Mouse (Mus musculus): Measurements from ENCODE around the gene Appl2. TPM values are rescaled to one million over a fixed set of nuclear protein-coding genes. Genes with fewer than 3 reads are reported as not detected.

Appl2 gene
- polyA plus RNA-seq (2012; fragmentation: generic; extraction: Trizol), result 4.6 TPM
- long read RNA-seq, experiment 1, transcript Appl2-201 (21 exons, 3,020 nt), result major isoform, 9 of 23 reads
- long read RNA-seq, experiment 1, partial matches to known transcripts, result 4 of 23 reads
- long read RNA-seq, experiment 1, other reads (novel, unspliced or antisense), result 10 of 23 reads
- long read RNA-seq, experiment 2, transcript Appl2-201 (21 exons, 3,020 nt), result major isoform, 52 of 69 reads
- long read RNA-seq, experiment 2, partial matches to known transcripts, result 5 of 69 reads
- long read RNA-seq, experiment 2, other reads (novel, unspliced or antisense), result 12 of 69 reads

DNA sequence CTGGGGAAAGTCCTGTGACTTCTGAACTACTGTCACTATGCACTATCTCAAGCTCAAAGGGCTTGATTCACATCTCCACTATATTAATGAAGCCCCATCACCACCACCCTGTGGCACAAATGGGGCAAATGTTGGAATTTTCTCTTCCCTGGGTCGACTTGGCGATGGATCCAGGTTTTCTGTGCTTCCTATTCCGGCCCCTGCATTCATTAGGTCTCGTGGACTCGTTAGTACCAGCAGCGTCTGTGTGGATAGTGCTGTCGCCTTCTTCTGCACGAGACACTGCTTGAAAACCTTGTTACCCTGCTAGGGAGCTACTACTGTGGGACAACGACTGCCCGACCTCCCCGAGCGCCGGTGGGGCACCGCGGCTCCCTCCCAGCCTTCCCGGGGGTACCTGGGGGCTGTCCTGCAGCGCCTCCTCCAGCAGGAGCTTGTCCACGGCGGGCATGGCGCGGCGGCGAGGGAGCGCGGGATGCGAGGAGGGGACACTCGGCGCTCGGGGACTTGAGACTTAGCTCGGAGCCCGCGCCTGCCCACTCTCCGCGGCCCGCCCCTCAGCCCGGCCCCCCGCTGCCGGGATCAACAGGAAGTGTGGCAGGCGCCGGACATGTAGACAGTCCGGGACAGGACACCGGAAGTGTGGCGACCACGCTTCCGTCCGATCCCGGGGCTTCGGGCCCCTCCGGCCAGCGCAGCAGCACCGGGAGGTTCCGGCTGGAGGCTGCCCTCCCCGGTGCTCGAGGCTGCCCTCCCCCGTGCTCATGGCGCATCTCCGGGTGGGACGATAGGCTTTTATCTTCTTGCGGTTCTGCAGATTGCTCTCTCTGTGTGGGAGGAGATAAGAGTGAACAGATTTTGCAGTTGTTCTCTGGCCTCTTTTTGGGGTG, at the start of gene Appl2:
TSS of gene Appl2 (minus strand) at position 608 of the 890 bp plus-strand sequence.
- Histone ChIP-seq H3ac (ENCODE audit: control insufficient read depth, insufficient read length, low read depth) (peak within 1 kb of the TSS; percentile 79), H3K36me3 (ENCODE audit: control insufficient read depth, insufficient read depth) (no peaks in the 10 kb centered on the region), H3K27me3 (ENCODE audit: control insufficient read depth, insufficient read depth, insufficient read length) (no peaks in the 10 kb centered on the region), H3K4me3 (ENCODE audit: insufficient read depth, poor library complexity, severe bottlenecking) (peak within 1 kb of the TSS; percentile 52), H3K79me3 (ENCODE audit: low read depth) (no peaks in the 10 kb centered on the region), H3K79me2 (ENCODE audit: control insufficient read depth, insufficient read depth) (no peaks in the 10 kb centered on the region)
- no peak for TF ChIP-seq CEBPB (IDR thresholded peaks at IDR 0.05; ENCODE audit: low read depth)
- no peak for TF ChIP-seq FOSL1 (IDR thresholded peaks at IDR 0.05; ENCODE audit: insufficient read depth, low read length, poor library complexity, severe bottlenecking)
- TF ChIP-seq USF1 (IDR thresholded peaks at IDR 0.05; ENCODE audit: low read depth), result no peak
- TF ChIP-seq CTCF (IDR thresholded peaks at IDR 0.05; ENCODE audit: control insufficient read depth, insufficient read depth, insufficient read length), result no peak
- no peak for TF ChIP-seq MYOD1 (IDR thresholded peaks at IDR 0.05; ENCODE audit: control insufficient read depth, insufficient read length, low read depth)
- TF ChIP-seq MAX (IDR thresholded peaks at IDR 0.05), result no peak
- no peak for TF ChIP-seq MYOG (IDR thresholded peaks at IDR 0.05; ENCODE audit: control insufficient read depth, extremely low read depth, insufficient read length)

DNA sequence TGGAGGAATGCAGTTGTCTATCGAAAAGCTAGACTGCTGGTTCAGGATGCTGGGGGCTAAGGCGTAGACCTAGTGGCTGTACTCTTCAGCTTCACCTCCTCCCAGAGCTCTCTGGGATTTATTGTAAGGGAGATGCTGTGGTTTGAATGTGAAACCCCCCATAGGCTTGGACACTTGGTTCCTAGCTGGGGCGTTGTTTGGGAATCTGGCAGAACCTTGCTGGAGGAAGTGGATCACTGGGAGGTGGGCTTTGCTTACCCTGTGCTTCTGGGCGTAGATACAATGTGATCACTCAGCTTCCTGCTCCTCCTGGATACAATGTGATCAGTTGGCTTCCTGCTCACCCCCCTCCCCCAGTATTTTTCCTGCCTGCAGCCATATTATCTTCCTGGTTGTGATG, 47.7 kb upstream of the Appl2 start:
- Histone ChIP-seq H3K27me3 (ENCODE audit: control insufficient read depth, insufficient read depth, insufficient read length) (no peaks in the 10 kb centered on the region), H3ac (ENCODE audit: control insufficient read depth, insufficient read length, low read depth) (no peak overlapping the region), H3K79me3 (ENCODE audit: low read depth) (no peaks in the 10 kb centered on the region), H3K36me3 (ENCODE audit: control insufficient read depth, insufficient read depth) (no peaks in the 10 kb centered on the region), H3K79me2 (ENCODE audit: control insufficient read depth, insufficient read depth) (no peaks in the 10 kb centered on the region), H3K4me3 (ENCODE audit: insufficient read depth, poor library complexity, severe bottlenecking) (no peak overlapping the region)
- TF ChIP-seq MYOD1 (IDR thresholded peaks at IDR 0.05; ENCODE audit: control insufficient read depth, insufficient read length, low read depth), result no peak
- no peak for TF ChIP-seq MAX (IDR thresholded peaks at IDR 0.05)
- no peak for TF ChIP-seq FOSL1 (IDR thresholded peaks at IDR 0.05; ENCODE audit: insufficient read depth, low read length, poor library complexity, severe bottlenecking)
- TF ChIP-seq MYOG (IDR thresholded peaks at IDR 0.05; ENCODE audit: control insufficient read depth, extremely low read depth, insufficient read length), result no peak
- no peak for TF ChIP-seq USF1 (IDR thresholded peaks at IDR 0.05; ENCODE audit: low read depth)

DNA sequence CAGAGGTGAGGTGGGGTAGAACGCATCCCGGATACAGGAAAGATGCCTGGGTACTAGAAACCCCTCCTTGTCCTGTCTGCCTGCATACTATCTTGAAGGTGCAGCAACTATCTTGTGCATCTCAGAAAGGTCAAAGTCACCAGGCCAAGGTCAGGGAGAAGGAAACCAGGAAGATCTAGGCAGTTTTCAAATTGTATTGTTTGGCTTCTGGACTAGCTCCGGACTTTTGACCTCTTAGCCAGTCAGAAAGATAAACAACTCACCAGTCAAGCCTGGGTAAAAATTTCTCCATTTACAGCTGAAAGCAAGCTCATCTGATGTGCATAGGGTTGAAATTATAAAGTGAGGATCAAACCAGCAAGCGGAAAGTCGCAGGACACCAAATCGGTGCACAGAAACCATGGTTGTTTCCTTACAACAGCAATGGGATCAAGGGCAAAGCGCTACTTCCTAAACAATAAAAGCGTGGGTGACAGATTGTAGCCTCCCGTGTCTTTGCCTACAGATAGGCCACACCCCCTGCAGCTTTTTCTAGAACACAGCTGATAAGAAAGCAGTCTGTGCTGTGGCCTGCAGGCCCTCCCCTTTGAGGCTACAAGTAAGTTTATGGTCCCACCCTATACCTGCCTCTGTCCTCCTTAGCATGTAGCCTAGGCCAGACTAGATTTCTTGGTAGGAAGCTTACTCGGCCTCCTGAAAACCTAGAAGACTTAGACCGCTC, 43.8 kb upstream of the Appl2 start:
- Histone ChIP-seq H3K79me3 (ENCODE audit: low read depth) (no peaks in the 10 kb centered on the region), H3K36me3 (ENCODE audit: control insufficient read depth, insufficient read depth) (no peaks in the 10 kb centered on the region), H3ac (ENCODE audit: control insufficient read depth, insufficient read length, low read depth) (no peak overlapping the region), H3K79me2 (ENCODE audit: control insufficient read depth, insufficient read depth) (no peaks in the 10 kb centered on the region), H3K4me3 (ENCODE audit: insufficient read depth, poor library complexity, severe bottlenecking) (no peak overlapping the region), H3K27me3 (ENCODE audit: control insufficient read depth, insufficient read depth, insufficient read length) (no peaks in the 10 kb centered on the region)
- TF ChIP-seq MAX (IDR thresholded peaks at IDR 0.05), result no peak
- TF ChIP-seq MYOG (IDR thresholded peaks at IDR 0.05; ENCODE audit: control insufficient read depth, extremely low read depth, insufficient read length), result no peak
- no peak for TF ChIP-seq CTCF (IDR thresholded peaks at IDR 0.05; ENCODE audit: control insufficient read depth, insufficient read depth, insufficient read length)
- TF ChIP-seq USF1 (IDR thresholded peaks at IDR 0.05; ENCODE audit: low read depth), result no peak
- TF ChIP-seq FOSL1 (IDR thresholded peaks at IDR 0.05; ENCODE audit: insufficient read depth, low read length, poor library complexity, severe bottlenecking), result no peak
- TF ChIP-seq MYOD1 (IDR thresholded peaks at IDR 0.05; ENCODE audit: control insufficient read depth, insufficient read length, low read depth), result no peak
- TF ChIP-seq CEBPB (IDR thresholded peaks at IDR 0.05; ENCODE audit: low read depth), result no peak

DNA sequence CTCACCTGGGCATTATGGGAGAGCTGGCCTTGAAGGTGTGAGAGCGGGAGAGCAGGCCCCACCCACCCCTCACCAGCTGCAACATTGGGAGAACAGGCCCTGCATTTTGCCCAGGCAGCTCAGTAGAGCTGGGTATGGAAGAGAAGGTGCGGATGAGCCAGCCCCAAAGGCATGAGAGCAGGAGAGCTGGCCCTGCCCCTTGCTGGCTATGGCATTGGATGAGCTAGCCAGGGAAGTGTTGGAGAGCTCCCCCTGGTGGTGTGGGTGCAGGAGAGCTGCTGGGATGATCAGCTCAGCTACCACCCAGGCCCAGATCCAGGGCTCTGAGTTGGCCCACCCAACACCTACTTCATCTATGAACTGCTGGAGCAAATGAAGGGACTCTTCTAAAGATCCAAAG, 39.7 kb upstream of the Appl2 start:
- H3K36me3 ChIP-seq (ENCODE audit: control insufficient read depth, insufficient read depth), result no peaks in the 10 kb centered on the region
- H3K27me3 ChIP-seq (ENCODE audit: control insufficient read depth, insufficient read depth, insufficient read length), result no peaks in the 10 kb centered on the region
- no peak overlapping the region for H3ac ChIP-seq (ENCODE audit: control insufficient read depth, insufficient read length, low read depth)
- H3K79me3 ChIP-seq (ENCODE audit: low read depth), result no peaks in the 10 kb centered on the region
- H3K4me3 ChIP-seq (ENCODE audit: insufficient read depth, poor library complexity, severe bottlenecking), result no peak overlapping the region
- TF ChIP-seq USF1 (IDR thresholded peaks at IDR 0.05; ENCODE audit: low read depth), result no peak
- TF ChIP-seq MYOD1 (IDR thresholded peaks at IDR 0.05; ENCODE audit: control insufficient read depth, insufficient read length, low read depth), result no peak
- TF ChIP-seq FOSL1 (IDR thresholded peaks at IDR 0.05; ENCODE audit: insufficient read depth, low read length, poor library complexity, severe bottlenecking), result no peak
- TF ChIP-seq CTCF (IDR thresholded peaks at IDR 0.05; ENCODE audit: control insufficient read depth, insufficient read depth, insufficient read length), result no peak
- no peak for TF ChIP-seq MYOG (IDR thresholded peaks at IDR 0.05; ENCODE audit: control insufficient read depth, extremely low read depth, insufficient read length)
- no peak for TF ChIP-seq CEBPB (IDR thresholded peaks at IDR 0.05; ENCODE audit: low read depth)
- TF ChIP-seq MAX (IDR thresholded peaks at IDR 0.05), result no peak
- no peaks in the 10 kb centered on the region for H3K79me2 ChIP-seq (ENCODE audit: control insufficient read depth, insufficient read depth)

DNA sequence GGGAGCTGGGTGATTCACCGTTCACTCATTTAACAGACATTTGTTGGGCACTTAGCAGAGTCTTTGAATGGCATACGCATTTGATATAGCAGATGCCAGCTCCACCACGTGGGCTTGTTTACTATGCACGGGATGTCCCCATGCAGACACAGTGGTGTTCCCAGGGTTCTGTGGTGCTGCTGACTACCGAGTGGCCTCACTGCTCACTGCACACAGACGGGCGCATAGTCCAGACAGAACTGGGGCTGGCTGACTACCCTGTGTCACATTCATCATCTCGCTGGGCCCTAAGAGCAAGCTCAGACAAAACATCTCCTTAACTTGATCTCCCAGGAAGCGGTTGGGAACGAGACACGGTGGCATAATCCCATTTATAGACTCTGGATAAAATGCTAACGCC, 32.8 kb upstream of the Appl2 start:
- H3K4me3 ChIP-seq (ENCODE audit: insufficient read depth, poor library complexity, severe bottlenecking), result no peak overlapping the region
- no peaks in the 10 kb centered on the region for H3K79me3 ChIP-seq (ENCODE audit: low read depth)
- no peaks in the 10 kb centered on the region for H3K36me3 ChIP-seq (ENCODE audit: control insufficient read depth, insufficient read depth)
- no peak overlapping the region for H3ac ChIP-seq (ENCODE audit: control insufficient read depth, insufficient read length, low read depth)
- no peaks in the 10 kb centered on the region for H3K27me3 ChIP-seq (ENCODE audit: control insufficient read depth, insufficient read depth, insufficient read length)
- no peaks in the 10 kb centered on the region for H3K79me2 ChIP-seq (ENCODE audit: control insufficient read depth, insufficient read depth)
- no peak for TF ChIP-seq FOSL1 (IDR thresholded peaks at IDR 0.05; ENCODE audit: insufficient read depth, low read length, poor library complexity, severe bottlenecking)
- no peak for TF ChIP-seq USF1 (IDR thresholded peaks at IDR 0.05; ENCODE audit: low read depth)

Measured in C2C12 (cell line).